Mouse (Mus musculus) MEL (cell line): Measurements from ENCODE around the gene Fhl2.

Source experiments
- CTCF ChIP-seq, 3 experiments: IDR thresholded peaks in 2 of 3; conservative IDR thresholded peaks in 1 of 3; 2 replicates each; pipeline ENCODE4 v1.5.1; 2011 to 2012; ENCODE audit warnings: low read length in 3 of 3, low read depth in 2 of 3, mild to moderate bottlenecking in 2 of 3, improper control_type of control experiment in 1 of 3, inconsistent platforms in 1 of 3, mixed read lengths in 1 of 3, moderate library complexity in 1 of 3; ENCODE audit not compliant: control insufficient read depth in 1 of 3, insufficient read depth in 1 of 3, poor library complexity in 1 of 3, severe bottlenecking in 1 of 3
- EP300 ChIP-seq, 2 experiments: IDR thresholded peaks; 2 replicates each; pipeline ENCODE4 v1.6.1; 2011; ENCODE audit warnings: improper control_type of control experiment in 2 of 2, low read length in 2 of 2, low read depth in 1 of 2, mild to moderate bottlenecking in 1 of 2
- MAFK ChIP-seq: IDR thresholded peaks from 2 replicates; pipeline ENCODE4 v1.6.1; 2011; ENCODE audit warnings: low read depth, mild to moderate bottlenecking, low read length, improper control_type of control experiment, borderline replicate concordance
- MEF2A ChIP-seq: IDR thresholded peaks from 2 replicates; pipeline ENCODE4 v1.6.1; 2014; ENCODE audit warnings: low read depth, mild to moderate bottlenecking, inconsistent platforms, low read length, improper control_type of control experiment; ENCODE audit not compliant: poor library complexity, insufficient replicate concordance, severe bottlenecking; ENCODE audit errors: extremely low read depth
- POLR2A ChIP-seq, 2 experiments: IDR thresholded peaks; 2 replicates each; pipeline ENCODE4 v1.6.1; 2011 to 2012; ENCODE audit warnings: low read length in 2 of 2, mild to moderate bottlenecking in 2 of 2, control low read depth in 1 of 2, improper control_type of control experiment in 1 of 2, low read depth in 1 of 2, moderate library complexity in 1 of 2; ENCODE audit not compliant: control insufficient read depth in 1 of 2, insufficient read depth in 1 of 2, poor library complexity in 1 of 2
- UBTF ChIP-seq: IDR thresholded peaks from 2 replicates; pipeline ENCODE4 v1.6.1; 2012; ENCODE audit warnings: low read depth, mild to moderate bottlenecking, inconsistent platforms, low read length, improper control_type of control experiment, moderate library complexity, borderline replicate concordance; ENCODE audit not compliant: insufficient read depth
- ZMIZ1 ChIP-seq: IDR thresholded peaks from 2 replicates; pipeline ENCODE4 v1.6.1; 2012; ENCODE audit warnings: low read depth, mild to moderate bottlenecking, inconsistent platforms, low read length, improper control_type of control experiment, moderate library complexity
- ZNF384 ChIP-seq: IDR thresholded peaks from 2 replicates; pipeline ENCODE4 v1.6.1; 2012; ENCODE audit warnings: low read depth, mild to moderate bottlenecking, inconsistent platforms, low read length, improper control_type of control experiment

GRCm38 (mm10) chr1:43168026-43168425 lies 28.8 kb downstream of the Fhl2 start:
- TF ChIP-seq CTCF (IDR thresholded peaks at IDR 0.05 in 2 of 3, conservative IDR thresholded peaks at IDR 0.05 in 1 of 3; ENCODE audit: control insufficient read depth in 1 of 3, insufficient read depth in 1 of 3, low read depth in 2 of 3, low read length in 3 of 3, poor library complexity in 1 of 3, severe bottlenecking in 1 of 3), result no peak
- TF ChIP-seq ZNF384, result no peak
- no peak for TF ChIP-seq EP300 (IDR thresholded peaks at IDR 0.05; ENCODE audit: low read depth in 1 of 2, low read length in 2 of 2)
- TF ChIP-seq UBTF, result no peak
- no peak for TF ChIP-seq POLR2A (IDR thresholded peaks at IDR 0.05; ENCODE audit: control insufficient read depth in 1 of 2, insufficient read depth in 1 of 2, low read depth in 1 of 2, low read length in 2 of 2, poor library complexity in 1 of 2)
- TF ChIP-seq ZMIZ1, result no peak
- no peak for TF ChIP-seq MAFK
- no peak for TF ChIP-seq MEF2A
